Mouse (Mus musculus): ENCODE measurements around the gene Atf6b. TPM values are rescaled to one million over a fixed set of nuclear protein-coding genes. Genes with fewer than 3 reads are reported as not detected.

Gene Atf6b
- polyA plus RNA-seq, 1 experiment from 2014 or later = 99.6 TPM

DNA sequence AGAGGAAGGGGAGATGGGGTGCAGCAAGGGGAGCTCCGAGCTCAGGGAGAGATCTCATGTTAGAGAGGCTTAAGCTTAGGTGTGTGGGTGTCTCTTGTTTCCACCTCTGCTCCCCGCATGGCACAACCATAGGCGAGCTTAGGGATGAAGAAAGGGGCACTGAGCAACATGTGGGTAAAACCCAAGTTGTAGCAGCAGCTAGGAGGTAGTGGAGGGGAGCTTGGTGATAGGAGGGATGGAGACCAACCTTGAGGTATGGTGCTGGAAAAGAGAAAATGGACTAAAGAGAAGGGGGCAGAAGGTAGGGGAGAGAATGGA is 12.9 kb downstream of the Atf6b start:
- Histone ChIP-seq H3K9ac (no peak overlapping the region), H3K4me3 (no peak overlapping the region), H3K4me2 (replicated peaks) (no peak overlapping the region), H3K9me3 (no peaks in the 10 kb centered on the region), H3K4me1 (peaks cover 24% of the 10 kb centered on the region; the same call in 1 of the 2 replicates), H3K36me3 (0 out of 2 replicates have a peak, but pooled peaks cover 7% of the 10 kb centered on the region), H3K27ac (no peak overlapping the region), H3K27me3 (peaks cover 62% of the 10 kb centered on the region)
- 60% methylated on average over 3 of the region's 3 CpGs for WGBS
- ATAC-seq (ENCODE audit: low FRiP score, low read depth) = no peak

DNA sequence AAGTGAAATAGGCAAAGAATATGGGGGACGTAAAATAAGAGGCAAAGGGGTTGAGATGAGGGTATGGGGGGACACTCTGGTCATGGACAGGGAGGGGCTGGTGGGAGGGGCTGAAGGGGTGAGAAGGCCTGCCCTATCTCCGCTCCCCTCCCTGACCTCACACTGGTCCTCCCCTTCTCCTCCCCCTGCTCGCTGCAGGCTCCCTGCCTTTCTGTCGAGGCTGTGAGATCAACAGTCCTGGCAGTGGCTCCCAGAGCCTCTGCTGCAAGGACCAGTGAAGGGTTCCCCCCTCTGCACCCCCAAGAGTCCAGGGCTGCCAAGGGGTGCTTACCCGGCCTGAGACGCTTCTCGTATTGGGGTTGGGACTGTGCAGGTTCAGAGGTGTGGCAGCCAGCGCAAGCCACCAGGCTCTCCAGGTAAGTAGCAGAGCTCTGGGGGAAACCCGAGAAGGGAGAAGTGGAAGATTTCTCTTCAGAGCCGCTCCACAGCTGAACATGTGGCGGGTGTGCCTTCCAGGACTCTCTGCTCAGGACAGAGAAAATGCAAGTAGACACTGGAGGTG is 13.4 kb downstream of the Atf6b start:
- H3K4me3 ChIP-seq = no peak overlapping the region
- peaks cover 66% of the 10 kb centered on the region for H3K27me3 ChIP-seq
- no peak for ATAC-seq (ENCODE audit: low FRiP score, low read depth)
- H3K27ac ChIP-seq = no peak overlapping the region
- 0 out of 2 replicates have a peak, but pooled peaks cover 2% of the 10 kb centered on the region for H3K36me3 ChIP-seq
- 0 out of 2 replicates have a peak overlapping the region, but pooled peaks have one; percentile 51 for H3K4me2 ChIP-seq (replicated peaks)
- WGBS = 30% methylated on average over 10 of the region's 11 CpGs
- H3K9ac ChIP-seq = no peak overlapping the region
- peaks cover 21% of the 10 kb centered on the region; the same call in 1 of the 2 replicates for H3K4me1 ChIP-seq
- H3K9me3 ChIP-seq = no peaks in the 10 kb centered on the region

DNA sequence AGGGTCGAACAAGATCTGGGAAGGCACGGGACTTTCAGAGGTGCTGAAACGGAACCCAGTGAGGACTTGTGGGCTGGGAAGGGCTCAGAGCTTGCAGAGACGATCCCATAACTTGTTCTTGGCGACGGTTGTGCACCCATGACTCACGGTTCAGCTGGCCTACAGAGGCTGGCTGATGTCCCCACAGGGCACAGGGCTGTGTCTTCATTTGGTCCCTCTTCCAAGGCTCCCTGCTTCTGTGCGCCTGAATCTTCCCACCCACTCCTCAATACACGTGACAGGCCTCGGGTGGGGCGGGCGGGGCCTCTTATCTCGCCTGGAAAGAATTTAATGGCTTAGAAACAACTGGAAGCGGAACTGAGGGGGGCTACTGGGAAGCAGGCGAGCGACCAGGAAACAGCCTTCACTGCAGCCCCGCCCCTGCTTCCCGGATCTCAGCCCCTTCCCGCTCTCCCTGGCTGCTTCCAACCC is 14.2 kb downstream of the Atf6b start:
- peaks cover 14% of the 10 kb centered on the region; the same call in 1 of the 2 replicates for H3K4me1 ChIP-seq
- H3K27ac ChIP-seq = no peak overlapping the region
- H3K4me3 ChIP-seq = peak overlapping the region; percentile 16
- peak overlapping the region; percentile 51 for H3K4me2 ChIP-seq (replicated peaks)
- H3K36me3 ChIP-seq = no peaks in the 10 kb centered on the region
- ATAC-seq (ENCODE audit: low FRiP score, low read depth) = no peak
- no peaks in the 10 kb centered on the region for H3K9me3 ChIP-seq
- H3K27me3 ChIP-seq = peaks cover 74% of the 10 kb centered on the region
- WGBS = 4% methylated on average over 19 of the region's 19 CpGs
- H3K9ac ChIP-seq = no peak overlapping the region

DNA sequence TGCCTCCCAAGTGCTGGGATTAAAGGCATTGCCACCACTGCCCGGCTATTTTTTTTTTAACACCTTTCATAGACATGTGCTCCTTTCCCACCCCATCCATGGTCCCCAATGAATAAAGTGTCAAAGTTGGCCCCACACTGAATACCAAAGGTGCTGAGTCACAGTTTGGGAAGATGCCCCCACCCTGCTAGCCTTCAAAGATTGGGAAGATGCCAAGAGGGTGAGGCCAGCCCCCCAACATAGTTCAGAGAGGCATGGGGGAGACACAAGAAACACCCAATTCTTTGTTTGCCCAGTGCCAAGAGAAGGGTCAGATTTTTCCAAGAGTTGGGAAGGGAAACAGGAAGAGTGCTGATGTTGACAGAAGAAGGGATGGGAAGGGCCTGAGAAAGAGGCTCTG is 15.5 kb downstream of the Atf6b start:
- H3K9me3 ChIP-seq = no peaks in the 10 kb centered on the region
- H3K9ac ChIP-seq = no peak overlapping the region
- H3K4me1 ChIP-seq = peaks cover 10% of the 10 kb centered on the region; the same call in 1 of the 2 replicates
- no peak overlapping the region for H3K4me3 ChIP-seq
- no peaks in the 10 kb centered on the region for H3K36me3 ChIP-seq
- 89% methylated on average over 1 of the region's 1 CpGs for WGBS
- no peak overlapping the region for H3K4me2 ChIP-seq (replicated peaks)
- H3K27ac ChIP-seq = no peak overlapping the region
- no peak for ATAC-seq (ENCODE audit: low FRiP score, low read depth)
- peaks cover 77% of the 10 kb centered on the region for H3K27me3 ChIP-seq

DNA sequence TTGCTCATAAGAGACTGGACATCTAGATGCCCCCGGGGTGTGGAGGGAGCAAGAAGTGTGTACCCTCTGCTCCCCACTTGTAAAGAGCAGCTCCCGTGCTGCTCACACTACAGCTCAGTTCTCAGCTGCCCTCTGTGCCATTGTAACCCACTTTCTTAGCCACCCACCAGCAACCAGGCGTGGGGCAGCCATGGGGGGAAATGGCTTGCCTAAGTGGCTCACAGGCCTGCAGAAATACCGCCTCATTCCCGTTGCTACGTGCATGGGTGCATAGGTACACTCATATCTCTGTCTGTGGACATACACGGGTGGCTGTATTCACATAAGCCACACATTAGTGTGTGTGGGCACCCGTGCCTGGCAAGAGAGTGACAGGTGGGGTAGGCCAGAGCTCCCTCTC is 16.0 kb downstream of the Atf6b start:
- peaks cover 10% of the 10 kb centered on the region; the same call in 1 of the 2 replicates for H3K4me1 ChIP-seq
- no peak overlapping the region for H3K4me2 ChIP-seq (replicated peaks)
- no peaks in the 10 kb centered on the region for H3K36me3 ChIP-seq
- WGBS = 84% methylated on average over 8 of the region's 8 CpGs
- H3K9me3 ChIP-seq = no peaks in the 10 kb centered on the region
- no peak for ATAC-seq (ENCODE audit: low FRiP score, low read depth)
- no peak overlapping the region for H3K9ac ChIP-seq
- H3K27me3 ChIP-seq = peaks cover 77% of the 10 kb centered on the region
- H3K27ac ChIP-seq = no peak overlapping the region
- no peak overlapping the region for H3K4me3 ChIP-seq

DNA sequence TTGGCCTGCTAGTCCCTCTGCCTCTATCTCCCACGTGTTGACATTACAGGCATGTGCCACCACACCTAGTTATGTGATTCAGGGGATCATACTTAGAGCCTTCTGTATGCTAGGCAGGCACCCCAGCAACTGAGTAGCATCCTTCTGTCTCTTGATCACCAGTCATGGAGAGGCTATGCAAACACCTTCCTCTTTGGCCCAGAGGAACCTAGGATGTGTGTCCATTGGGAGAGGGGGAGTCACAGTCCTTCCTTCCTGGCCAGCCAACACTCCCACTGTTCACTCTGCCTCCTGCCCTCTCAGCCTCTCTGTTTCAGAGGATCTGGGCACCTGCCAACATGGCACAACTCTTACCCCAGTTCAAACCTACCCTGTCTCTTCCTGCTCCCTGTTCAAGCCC is 16.6 kb downstream of the Atf6b start:
- WGBS = 43% methylated on average over 1 of the region's 1 CpGs
- no peak for ATAC-seq (ENCODE audit: low FRiP score, low read depth)
- peaks cover 74% of the 10 kb centered on the region for H3K27me3 ChIP-seq

DNA sequence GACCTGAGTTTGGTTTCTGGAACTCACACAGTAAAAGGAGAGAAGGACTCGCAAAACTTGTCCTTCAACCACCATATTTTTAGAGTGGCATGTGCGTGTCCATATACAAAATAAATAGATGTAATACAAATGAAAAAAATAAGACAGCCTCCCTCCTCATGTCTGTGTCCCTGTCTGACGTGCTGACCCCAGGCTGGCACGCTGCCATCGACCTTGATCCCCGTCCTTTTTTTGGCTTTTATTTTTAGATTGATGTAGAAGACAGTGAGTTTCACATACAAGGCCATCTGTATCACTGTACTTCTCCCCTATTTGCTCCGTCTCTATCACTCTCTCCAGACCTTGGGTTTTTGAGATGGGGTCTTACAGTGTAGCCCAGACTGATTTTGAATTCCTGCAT is 17.5 kb downstream of the Atf6b start:
- Histone ChIP-seq H3K9me3 (no peaks in the 10 kb centered on the region), H3K4me3 (no peak overlapping the region), H3K4me1 (peaks cover 10% of the 10 kb centered on the region; the same call in 1 of the 2 replicates), H3K27ac (no peak overlapping the region), H3K9ac (no peak overlapping the region), H3K4me2 (replicated peaks) (no peak overlapping the region), H3K27me3 (peaks cover 71% of the 10 kb centered on the region), H3K36me3 (no peaks in the 10 kb centered on the region)
- no peak for ATAC-seq (ENCODE audit: low FRiP score, low read depth)
- 72% methylated on average over 7 of the region's 7 CpGs for WGBS

More for the DNA sequence above, 16.6 kb downstream of the Atf6b start:
- H3K4me3 ChIP-seq = no peak overlapping the region
- peaks cover 10% of the 10 kb centered on the region; the same call in 1 of the 2 replicates for H3K4me1 ChIP-seq
- no peaks in the 10 kb centered on the region for H3K36me3 ChIP-seq
- H3K27ac ChIP-seq = no peak overlapping the region
- no peaks in the 10 kb centered on the region for H3K9me3 ChIP-seq
- H3K4me2 ChIP-seq (replicated peaks) = no peak overlapping the region
- no peak overlapping the region for H3K9ac ChIP-seq

DNA sequence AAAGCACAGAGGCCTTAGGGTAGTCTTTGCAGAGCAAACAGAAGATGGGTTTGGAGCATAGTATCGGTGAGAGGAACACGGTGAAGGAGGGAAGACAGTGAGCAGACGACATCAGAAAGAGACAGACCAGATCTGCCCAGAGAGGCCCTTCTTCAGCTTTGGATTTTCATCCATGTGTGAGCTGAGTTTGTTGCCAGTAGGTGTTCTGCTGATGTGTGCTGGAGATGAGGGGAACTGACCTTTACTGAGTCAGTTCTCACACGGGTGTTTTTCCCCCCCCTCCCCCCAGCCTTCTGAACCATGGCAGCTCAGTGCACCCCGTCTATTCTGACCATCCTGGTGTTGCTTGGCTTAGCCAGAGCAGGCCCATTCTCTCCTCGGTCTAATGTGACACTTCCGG is 23.3 kb downstream of the Atf6b start, which contains the start of gene Tnxb:
TSS of gene Tnxb (plus strand) at position 301 of the 400 bp plus-strand sequence.
- H3K27ac ChIP-seq = no peak within 1 kb of the TSS
- no peaks in the 10 kb centered on the region for H3K36me3 ChIP-seq
- H3K4me1 ChIP-seq = peaks cover 16% of the 10 kb centered on the region
- H3K4me2 ChIP-seq (replicated peaks) = peak within 1 kb of the TSS; percentile 68
- H3K27me3 ChIP-seq = peaks cover 83% of the 10 kb centered on the region
- no peaks in the 10 kb centered on the region for H3K9me3 ChIP-seq
- H3K9ac ChIP-seq = peak within 1 kb of the TSS; percentile 53
- 55% methylated on average over 7 of the region's 7 CpGs for WGBS
- no peak for ATAC-seq (ENCODE audit: low FRiP score, low read depth)
- peak within 1 kb of the TSS; percentile 42 for H3K4me3 ChIP-seq

DNA sequence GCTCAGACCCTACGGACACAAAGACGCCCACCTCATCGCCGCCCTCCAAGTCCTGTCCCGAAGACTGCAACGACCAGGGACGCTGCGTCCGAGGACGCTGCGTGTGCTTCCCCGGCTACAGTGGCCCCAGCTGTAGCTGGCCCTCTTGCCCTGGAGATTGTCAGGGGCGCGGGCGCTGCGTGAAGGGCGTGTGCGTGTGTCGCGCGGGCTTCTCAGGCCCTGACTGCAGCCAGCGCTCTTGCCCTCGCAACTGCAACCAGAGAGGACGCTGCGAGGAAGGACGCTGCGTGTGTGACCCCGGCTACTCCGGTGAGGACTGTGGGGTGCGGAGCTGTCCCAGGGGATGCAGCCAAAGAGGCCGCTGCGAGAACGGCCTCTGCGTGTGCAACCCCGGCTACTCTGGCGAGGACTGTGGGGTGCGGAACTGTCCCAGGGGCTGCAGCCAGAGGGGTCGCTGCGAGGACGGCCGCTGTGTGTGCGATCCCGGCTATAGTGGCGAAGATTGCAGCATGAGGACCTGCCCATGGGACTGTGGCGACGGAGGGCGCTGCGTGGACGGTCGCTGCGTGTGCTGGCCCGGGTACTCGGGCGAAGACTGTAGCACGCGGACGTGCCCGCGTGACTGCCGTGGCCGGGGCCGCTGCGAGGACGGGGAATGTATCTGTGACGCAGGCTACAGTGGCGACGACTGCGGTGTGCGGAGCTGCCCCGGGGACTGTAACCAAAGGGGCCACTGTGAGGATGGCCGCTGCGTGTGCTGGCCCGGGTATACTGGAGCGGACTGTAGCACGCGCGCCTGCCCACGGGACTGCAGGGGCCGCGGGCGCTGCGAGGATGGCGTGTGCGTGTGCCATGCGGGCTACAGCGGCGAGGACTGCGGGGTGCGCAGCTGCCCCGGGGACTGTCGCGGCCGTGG is 24.5 kb downstream of the Atf6b start:
- Histone ChIP-seq H3K4me3 (peak overlapping the region; percentile 42), H3K27ac (no peak overlapping the region), H3K4me2 (replicated peaks) (peak overlapping the region; percentile 68), H3K36me3 (no peaks in the 10 kb centered on the region), H3K27me3 (peaks cover 86% of the 10 kb centered on the region), H3K4me1 (peaks cover 16% of the 10 kb centered on the region), H3K9ac (peak overlapping the region; percentile 53), H3K9me3 (no peaks in the 10 kb centered on the region)
- WGBS = 11% methylated on average over 93 of the region's 93 CpGs
- ATAC-seq (ENCODE audit: low FRiP score, low read depth) = peak; percentile 16; the same call in 1 of the 2 replicates

DNA sequence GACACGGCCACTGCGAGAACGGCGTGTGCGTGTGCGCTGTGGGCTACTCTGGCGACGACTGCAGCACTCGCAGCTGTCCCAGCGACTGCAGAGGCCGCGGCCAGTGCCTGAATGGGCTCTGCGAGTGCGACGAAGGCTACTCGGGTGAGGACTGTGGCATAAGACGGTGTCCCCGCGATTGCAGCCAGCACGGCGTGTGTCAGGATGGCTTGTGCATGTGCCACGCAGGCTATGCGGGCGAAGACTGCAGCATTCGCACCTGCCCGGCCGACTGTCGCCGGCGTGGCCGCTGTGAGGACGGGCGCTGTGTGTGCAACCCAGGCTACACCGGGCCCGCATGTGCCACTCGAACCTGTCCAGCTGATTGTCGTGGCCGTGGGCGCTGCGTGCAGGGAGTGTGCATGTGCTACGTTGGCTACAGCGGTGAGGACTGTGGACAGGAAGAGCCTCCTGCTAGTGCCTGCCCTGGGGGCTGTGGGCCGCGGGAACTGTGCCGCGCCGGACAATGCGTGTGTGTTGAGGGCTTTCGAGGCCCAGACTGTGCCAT is 25.4 kb downstream of the Atf6b start:
- Histone ChIP-seq H3K4me3 (peak overlapping the region; percentile 42), H3K27me3 (peaks cover 92% of the 10 kb centered on the region), H3K4me2 (replicated peaks) (peak overlapping the region; percentile 68), H3K9ac (peak overlapping the region; percentile 53; the same call in 1 of the 2 replicates), H3K4me1 (peaks cover 16% of the 10 kb centered on the region), H3K36me3 (no peaks in the 10 kb centered on the region), H3K27ac (no peak overlapping the region), H3K9me3 (no peaks in the 10 kb centered on the region)
- no peak for ATAC-seq (ENCODE audit: low FRiP score, low read depth)
- 32% methylated on average over 49 of the region's 49 CpGs for WGBS

DNA sequence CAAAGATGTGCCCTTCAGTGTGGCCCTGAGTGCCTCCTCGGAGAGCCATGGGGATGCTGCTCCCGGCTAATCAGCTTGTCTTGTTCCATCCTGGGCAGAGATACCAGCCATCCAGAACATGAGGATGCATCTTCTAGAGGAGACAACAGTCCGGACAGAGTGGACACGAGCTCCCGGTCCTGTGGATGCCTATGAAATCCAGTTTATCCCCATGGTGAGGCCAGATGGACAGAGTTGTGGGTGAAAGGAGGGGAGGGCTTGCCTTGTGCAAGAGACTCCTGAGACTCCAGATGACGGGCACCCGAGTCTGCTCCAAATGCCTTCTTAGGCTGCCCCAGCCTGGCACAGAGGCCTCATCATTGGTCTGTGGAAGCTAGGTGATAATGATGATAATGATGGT is 26.2 kb downstream of the Atf6b start:
- WGBS = 80% methylated on average over 7 of the region's 7 CpGs
- H3K9ac ChIP-seq = no peak overlapping the region
- ATAC-seq (ENCODE audit: low FRiP score, low read depth) = no peak
- no peak overlapping the region for H3K27ac ChIP-seq
- H3K4me3 ChIP-seq = no peak overlapping the region
- H3K36me3 ChIP-seq = no peaks in the 10 kb centered on the region
- H3K4me1 ChIP-seq = peaks cover 16% of the 10 kb centered on the region
- H3K4me2 ChIP-seq (replicated peaks) = no peak overlapping the region
- no peaks in the 10 kb centered on the region for H3K9me3 ChIP-seq
- H3K27me3 ChIP-seq = peaks cover 92% of the 10 kb centered on the region

Measured in limb, embryonic 13.5 days (tissue).